Mouse (Mus musculus) lung, adult 18-20 months (tissue): ENCODE measurements around the gene Neurod6.
"Not testable (repeated sequence)": the region's sequence is repeated elsewhere in the genome, so short reads cannot be mapped to it uniquely, and the experiment has no call there.

Experiments used
- DNase-seq, 2 experiments: peaks; one replicate each; pipeline ENCODE4 v3.0.0; 2022; ENCODE audit warnings: mixed read lengths in 2 of 2

Gene Neurod6

DNA sequence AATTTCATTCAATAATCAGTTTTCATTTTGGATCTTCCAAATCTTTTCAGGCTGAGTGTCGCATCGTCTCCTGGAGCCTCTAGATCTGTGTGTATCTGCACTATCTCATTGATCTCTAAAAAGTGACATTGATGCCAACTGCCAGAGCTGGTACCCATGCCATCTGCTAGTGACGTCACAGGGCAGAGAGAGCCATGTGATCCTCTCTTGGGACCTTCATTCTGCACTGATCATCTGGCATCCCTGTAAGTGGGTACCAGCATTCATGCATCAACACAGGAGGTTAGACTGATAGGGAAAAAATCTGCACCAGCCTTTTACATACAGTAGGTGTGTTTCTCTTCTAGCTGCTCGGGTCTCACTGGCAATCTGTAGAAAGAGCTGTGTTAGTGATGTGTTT lies at the start of gene Neurod6:
Gene Neurod6 (minus strand): TSS at position 290 of the 400 bp plus-strand sequence.
- no peak for DNase-seq

- peak; percentile 27 to 53 for DNase-seq
Measured at GRCm38 (mm10) chr6:55717209-55717608, 36.1 kb upstream of the Neurod6 start.

DNA sequence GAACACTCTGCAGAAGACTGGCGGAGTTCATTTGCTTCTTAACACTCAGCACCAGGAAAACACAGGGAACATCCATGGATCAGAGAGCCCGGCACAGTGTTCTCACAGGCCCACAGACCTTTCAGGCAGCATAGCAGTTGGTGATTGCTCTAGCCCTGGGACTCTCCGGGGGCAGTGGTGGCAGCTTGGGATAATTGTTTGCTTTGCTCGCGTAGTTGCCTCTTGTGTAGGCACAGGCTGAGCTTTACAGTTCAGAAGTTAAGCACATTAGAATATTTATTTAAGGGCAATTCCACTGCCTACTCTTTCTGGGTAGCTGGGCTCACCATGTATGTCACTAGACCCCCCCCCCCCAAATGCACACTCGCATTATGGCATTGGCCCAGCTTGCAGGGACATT lies 34.4 kb upstream of the Neurod6 start:
- no peak for DNase-seq

DNA sequence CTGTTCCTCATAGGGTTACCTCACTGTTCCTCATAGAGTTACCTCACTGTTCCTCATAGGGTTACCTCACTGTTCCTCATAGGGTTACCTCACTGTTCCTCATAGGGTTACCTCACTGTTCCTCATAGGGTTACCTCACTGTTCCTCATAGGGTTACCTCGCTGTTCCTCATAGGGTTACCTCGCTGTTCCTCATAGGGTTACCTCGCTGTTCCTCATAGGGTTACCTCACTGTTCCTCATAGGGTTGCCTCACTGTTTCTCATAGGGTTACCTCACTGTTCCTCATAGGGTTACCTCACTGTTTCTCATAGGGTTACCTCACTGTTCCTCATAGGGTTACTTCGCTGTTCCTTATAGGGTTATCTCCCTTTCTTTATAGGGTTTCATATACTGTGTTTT lies 29.9 kb upstream of the Neurod6 start:
- DNase-seq, result not testable (repeated sequence)

DNA sequence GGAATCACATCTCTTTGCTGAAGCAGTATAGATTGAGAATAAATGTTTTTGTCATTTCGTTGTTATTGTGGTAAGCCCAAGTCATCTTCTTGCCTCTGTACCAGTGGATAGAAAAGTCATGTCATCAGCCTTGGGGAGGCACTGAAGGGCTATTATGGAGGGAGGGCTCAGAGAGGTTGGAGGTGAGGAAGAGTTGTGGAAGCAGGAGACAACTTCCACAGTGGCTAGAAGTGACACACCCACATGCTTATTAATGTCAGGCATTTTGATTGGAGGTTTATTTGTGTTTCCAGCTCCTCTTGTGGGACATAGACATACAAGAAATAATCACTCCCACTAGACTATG lies 23.7 kb upstream of the Neurod6 start:
- no peak for DNase-seq

GRCm38 (mm10) chr6:55704061-55704758 lies 23.1 kb upstream of the Neurod6 start:
- DNase-seq, result no peak

DNA sequence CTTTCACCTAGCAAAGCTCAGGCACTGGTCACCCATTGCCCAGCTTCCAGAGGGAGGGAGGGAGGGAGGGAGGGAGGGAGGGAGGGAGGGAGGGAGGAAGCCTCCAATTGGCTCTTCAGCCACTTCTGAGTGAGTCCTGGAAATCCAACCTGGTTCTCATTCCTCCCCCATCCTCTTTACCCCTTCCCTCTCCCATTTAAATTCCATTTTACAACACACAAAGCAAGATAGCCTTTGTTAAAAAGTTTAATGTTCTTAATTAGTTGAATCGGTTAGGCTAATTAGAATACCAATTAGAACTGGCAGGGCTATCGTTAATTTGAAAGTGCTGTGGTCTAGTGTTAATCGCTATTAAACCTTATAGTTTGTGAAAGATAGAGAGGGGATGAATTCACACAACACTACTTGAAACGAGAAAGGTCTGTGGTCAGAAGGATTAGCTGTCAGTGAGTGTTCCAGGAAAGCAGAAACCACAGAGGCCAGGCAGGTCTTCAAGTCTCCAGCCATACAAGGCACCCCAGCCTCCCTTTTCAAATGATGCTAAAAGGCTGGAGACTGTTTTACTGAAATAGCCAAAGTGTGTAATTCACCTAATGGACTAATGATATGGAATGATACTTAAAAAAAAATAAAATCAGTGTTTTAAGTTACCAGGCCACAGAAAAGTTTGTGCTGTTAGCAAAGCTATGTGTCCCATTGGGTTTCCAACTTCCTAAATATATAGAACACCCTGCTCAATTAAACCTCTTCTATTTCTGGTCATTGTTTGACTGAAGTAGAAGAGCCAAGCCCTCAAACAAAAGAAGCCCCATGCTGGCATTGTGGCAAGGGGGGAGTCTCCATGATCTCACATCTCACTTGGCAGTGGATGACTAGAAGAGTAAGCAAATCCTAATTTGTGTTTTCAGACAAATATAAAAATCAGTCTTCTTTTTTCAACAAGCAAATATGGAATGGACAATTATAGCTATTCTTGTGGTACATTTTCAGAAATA lies 19.6 kb upstream of the Neurod6 start:
- DNase-seq, result no peak

DNA sequence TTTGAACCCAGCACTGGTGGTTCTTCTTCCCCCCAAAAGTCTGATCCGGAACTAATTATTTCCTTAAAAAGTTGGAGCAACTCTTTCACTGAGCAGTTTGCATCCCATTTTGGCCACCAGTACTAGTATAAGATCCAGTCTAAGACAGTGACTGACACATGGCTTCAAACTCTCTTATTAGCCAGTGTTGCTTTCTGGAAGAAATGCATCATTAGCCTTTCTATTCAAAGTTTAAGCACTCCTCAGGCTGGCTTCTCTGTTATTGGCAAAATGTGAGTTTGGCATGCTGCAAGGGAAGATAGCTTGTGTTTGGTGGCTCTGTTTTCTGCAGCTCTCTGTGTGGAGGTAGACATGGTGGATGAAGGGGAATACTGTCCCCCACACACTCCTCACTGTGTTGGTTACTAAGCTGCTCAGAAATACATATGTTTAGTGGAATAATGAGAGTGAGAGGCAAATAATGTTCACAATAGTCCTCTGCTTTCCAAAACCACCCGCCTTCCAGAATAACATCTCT lies 9.0 kb upstream of the Neurod6 start:
- no peak for DNase-seq

DNA sequence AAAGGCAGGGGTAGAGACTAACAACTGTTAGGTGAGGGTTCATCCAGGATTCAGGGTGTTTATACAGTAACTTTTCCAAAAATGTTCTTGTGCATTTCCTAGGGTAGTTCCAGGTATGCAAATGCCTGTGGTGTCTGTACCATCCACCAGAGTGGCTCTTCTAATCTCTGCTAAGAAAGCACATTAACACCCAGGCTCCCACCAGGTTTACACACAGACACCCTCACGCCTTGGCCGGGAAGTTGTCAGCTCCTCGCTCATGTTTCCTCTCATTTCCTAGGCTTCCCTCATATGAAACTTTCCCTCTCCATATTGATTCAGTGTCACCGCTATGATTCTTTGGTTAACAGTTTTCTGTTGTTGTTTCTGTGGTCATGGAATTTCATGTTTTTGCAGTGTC lies 2.4 kb upstream of the Neurod6 start:
- DNase-seq, result no peak

DNA sequence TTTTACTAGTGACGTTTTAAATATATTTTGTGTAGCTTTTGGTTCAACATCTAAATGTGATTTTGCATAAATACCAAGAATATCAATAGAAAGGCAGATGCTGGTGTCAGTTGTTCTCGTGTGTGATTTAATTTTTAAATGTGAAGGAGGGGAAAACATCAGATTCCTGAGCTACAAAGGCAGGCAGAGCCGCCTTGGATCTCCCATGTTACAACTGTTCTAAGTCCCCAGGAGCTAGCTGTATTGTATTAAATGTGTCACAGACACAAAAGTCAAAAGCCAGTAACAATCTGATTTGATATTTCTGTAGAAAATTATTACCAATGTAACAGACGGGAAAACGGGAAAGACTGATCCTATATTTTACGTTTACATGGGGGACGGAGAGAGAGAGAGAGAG lies 1.8 kb upstream of the Neurod6 start:
- DNase-seq, result no peak

- no peak for DNase-seq
Measured at GRCm38 (mm10) chr6:55678571-55679185, 2.4 kb downstream of the Neurod6 start.

GRCm38 (mm10) chr6:55677326-55677725 lies 3.7 kb downstream of the Neurod6 start:
- no peak for DNase-seq

DNA sequence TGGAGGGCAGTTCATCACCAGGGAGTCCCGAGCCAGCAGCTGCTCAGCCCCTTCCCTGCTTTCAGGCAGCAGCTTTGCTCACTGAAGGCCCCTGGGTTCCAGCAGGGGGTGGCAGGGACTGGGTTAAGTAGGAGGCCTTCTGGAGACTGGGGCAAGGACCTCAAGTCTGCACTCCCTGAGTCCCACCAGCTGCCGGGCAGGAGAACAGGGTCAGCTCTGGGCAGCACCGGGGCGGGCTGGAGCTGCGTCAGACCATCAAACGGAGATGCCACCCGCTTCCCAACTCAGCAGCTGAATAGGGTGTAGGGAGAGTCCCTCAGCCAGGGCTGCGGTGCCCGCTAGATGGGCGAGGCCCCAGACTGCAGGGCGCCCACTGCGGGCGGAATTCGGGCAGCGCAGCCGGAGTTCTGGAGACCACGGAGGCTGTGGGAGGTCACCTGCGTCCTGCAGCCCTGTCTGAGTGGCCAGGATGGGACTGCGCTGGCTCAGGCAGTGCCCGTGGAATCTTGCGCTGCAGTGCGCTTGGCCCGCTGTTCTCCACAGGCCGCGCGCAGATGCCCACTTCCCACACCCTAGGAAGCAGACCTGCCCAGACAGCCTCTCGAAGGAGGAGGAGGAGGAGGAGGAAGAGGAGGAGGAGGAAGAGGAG lies 4.3 kb downstream of the Neurod6 start:
- DNase-seq, result no peak

- DNase-seq, result no peak
Measured at GRCm38 (mm10) chr6:55676141-55676662, 4.9 kb downstream of the Neurod6 start.

DNA sequence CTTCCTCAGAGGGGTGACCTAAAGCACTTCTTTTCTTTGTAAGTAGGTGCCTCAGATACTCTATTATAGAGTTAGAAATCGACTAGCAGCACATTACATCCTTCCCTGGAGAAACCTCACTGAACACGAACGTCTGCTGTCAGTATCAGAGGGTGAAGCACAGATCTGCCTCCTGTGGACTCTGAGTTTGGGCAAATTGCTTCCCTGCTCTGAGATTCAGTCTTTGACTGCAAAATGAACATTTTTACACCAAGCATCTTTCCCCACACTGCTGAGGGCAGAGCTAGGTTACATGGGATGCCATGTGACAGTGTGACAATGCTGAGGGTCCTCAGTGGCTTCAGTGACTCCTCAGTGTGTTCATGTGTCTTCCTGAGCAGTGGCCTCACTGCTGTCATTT lies 13.3 kb downstream of the Neurod6 start:
- DNase-seq, result no peak

GRCm38 (mm10) chr6:55661126-55661915 lies 19.7 kb downstream of the Neurod6 start:
- no peak for DNase-seq

GRCm38 (mm10) chr6:55649996-55650395 lies 31.1 kb downstream of the Neurod6 start:
- DNase-seq, result no peak

GRCm38 (mm10) chr6:55649581-55649980 lies 31.5 kb downstream of the Neurod6 start:
- no peak for DNase-seq

- DNase-seq, result no peak
Measured at GRCm38 (mm10) chr6:55648886-55649285, 32.2 kb downstream of the Neurod6 start.

DNA sequence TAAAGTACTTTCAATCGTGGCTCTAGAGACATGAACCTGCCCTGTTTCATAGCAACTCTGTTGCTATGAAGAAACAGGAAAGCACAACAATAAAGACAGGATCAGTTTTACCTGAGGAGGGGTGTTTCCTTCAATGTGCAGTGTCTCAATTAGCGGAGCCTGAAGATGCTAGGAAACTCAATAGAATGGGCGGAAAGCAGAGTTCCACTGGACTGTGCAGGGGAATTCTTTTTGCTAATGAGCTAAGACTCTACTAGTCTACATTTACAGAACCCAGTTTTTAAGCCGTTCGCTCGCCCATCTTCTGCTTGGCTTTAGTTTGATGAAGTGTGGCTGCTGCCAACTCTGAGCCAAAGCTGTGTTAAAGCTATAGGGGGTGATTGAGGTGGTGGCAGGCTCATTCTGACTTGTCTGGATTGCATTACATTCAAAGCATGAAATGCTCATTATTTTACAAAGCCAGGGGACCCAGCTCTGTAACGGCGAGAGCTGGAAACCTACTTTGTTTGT lies 33.2 kb downstream of the Neurod6 start:
- no peak for DNase-seq

DNA sequence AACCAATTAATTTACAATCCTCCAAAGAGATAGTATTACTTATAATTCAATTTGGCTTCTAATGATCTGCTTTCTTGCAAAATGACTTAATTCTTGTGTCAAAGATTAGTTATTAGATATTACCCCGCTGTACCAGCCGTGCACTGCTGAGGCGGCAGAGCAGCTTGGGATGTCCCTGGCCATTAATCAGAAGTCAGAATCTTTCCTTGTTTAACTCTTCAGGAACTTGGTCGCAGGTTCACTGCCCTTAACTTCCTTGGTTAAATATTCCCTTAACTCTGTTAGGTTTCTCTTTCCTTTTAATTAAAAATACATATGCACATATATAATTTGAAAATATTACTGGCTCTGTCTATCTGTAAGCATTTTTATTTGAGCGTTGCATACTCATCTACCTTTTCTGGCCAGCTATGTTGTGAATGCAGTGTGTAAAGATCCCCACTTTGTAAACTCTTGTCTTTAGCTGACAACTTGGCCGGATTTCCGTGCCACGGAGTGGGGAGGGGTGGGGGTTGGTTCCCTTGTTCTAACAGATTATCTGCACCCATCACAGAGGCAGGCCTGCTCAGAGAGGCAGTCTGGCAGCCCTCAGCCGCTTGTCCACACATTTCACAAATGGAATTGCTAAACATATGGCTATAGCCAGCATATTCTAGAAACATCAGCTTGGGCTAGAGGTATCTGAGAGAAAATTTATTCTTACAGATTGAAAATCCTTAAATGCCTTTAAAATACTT lies 34.1 kb downstream of the Neurod6 start:
- DNase-seq, result no peak
